Mouse (Mus musculus) cerebellum, adult 2 months (tissue): Measurements from ENCODE around the gene Tmem206.

Source experiments
- CTCF ChIP-seq: fragments of 200-500 bp; IDR thresholded peaks from 2 replicates; pipeline ENCODE4 v1.5.1; 2011; ENCODE audit warnings: low read depth, mild to moderate bottlenecking, control low read depth, low read length, moderate library complexity, borderline replicate concordance; ENCODE audit not compliant: insufficient read depth
- POLR2A ChIP-seq: fragments of 200-500 bp; IDR thresholded peaks from 2 replicates; pipeline ENCODE4 v1.6.1; 2011; ENCODE audit warnings: low read length, control low read depth, borderline replicate concordance; ENCODE audit not compliant: insufficient read depth

DNA sequence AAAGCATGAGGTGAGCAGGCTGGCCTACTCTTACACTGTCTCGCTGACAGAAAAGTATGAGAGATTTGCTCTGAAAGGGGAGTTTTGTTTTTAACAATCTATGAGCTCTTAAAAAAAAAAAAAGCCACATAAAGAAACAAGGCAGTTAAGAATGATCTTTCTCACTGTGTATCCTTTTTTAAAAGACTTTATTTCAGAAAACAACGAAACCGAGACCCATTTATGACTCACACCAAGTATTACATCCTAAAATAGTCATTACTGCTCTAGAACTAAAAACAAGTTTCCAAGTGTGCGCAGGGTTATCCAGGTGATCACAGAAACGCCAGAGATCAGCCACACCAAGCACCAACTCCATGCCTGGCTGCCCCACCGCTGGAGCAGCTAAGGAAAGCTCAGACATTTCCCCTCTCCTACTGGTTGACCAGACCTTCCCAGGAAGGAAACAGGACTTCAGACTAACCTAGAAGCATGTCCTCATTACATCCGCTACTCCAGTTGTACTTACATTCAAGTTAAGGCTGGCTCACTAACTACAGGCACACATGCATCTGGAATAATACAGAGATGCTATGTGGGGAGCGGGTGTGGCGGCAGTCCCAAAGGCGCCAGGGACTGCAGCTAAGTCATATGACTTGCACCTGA, 59.2 kb downstream of the Tmem206 start:
- no peak for TF ChIP-seq CTCF
- TF ChIP-seq POLR2A, result no peak
